Mouse (Mus musculus): ENCODE data around the gene Zscan10. TPM values are rescaled to one million over a fixed set of nuclear protein-coding genes. Genes with fewer than 3 reads are reported as not detected.

Zscan10 gene
- polyA plus RNA-seq (2016; fragmentation: Nextera tagmentation; extraction: Ambion mirVana): 0.20 and 0.67 TPM in 2 replicates

DNA sequence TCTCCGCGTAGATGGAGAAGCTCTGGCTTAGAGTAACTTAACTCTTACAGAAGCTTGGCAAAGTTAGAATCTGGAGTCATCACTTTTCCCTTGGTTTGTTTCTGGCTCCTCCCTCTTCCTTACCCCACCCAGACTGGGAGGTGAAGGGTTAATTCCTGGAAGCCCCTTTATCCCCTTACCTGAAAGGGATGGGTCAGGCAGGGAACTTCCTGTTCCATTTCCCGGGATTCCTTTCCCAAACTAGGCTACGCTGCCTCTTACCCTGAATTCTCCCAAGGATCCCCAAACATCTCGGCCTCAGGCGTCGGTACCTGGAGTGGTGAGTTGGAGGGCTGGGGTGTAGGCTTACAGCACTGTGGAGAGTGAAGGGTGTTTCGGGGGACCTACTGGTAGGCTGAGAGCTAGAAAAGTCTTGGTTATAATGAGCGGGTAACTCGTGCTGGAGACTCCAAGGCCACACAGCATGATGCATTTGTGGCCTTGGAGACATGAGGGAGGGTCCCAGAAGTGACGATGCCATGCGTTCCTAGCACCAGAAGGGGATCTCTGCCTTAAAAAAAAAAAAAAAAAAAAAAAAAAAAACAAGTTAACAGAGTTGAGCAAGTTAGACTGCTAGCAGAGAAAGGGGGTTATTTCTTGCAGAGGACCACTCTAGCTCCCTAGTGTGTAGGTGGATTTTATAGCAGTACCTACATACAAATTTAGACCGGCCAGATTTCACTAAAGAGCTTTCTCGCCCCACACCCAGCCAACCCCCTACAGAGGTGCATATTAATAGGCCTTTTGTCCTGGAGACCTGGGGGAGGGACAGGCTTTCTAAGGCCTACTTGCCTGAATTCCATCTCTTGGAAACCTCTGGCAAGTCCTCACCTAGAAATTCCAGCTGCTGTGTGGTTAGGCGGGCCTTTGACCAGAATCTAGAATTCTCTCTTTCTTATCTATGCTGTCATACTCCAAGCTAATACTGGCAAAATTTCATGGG, at the start of gene Zscan10:
Zscan10 (plus strand) TSS at position 216 of the 982 bp plus-strand sequence.
- Histone ChIP-seq H3K9ac (no peak within 1 kb of the TSS), H3K4me1 (0 out of 2 replicates have a peak, but pooled peaks cover 8% of the 10 kb centered on the region), H3K27ac (no peak within 1 kb of the TSS), H3K27me3 (no peaks in the 10 kb centered on the region), H3K36me3 (no peaks in the 10 kb centered on the region), H3K4me2 (replicated peaks) (peak within 1 kb of the TSS; percentile 67), H3K9me3 (no peaks in the 10 kb centered on the region), H3K4me3 (no peak within 1 kb of the TSS)
- 35% methylated on average over 15 of the region's 15 CpGs for WGBS
- ATAC-seq (ENCODE audit: insufficient number of reproducible peaks, insufficient read depth, low FRiP score, low TSS enrichment): no peak

- peaks cover 12% of the 10 kb centered on the region; the same call in 1 of the 2 replicates for H3K4me1 ChIP-seq
- H3K9me3 ChIP-seq: no peaks in the 10 kb centered on the region
- WGBS: under 1% methylated on average over 15 of the region's 15 CpGs
- peak overlapping the region; percentile 82; the same call in 1 of the 2 replicates for H3K27ac ChIP-seq
- H3K36me3 ChIP-seq: peaks cover 9% of the 10 kb centered on the region
- H3K4me3 ChIP-seq: peak overlapping the region; percentile 57
- peak overlapping the region; percentile 60 for H3K9ac ChIP-seq
- H3K4me2 ChIP-seq (replicated peaks): peak overlapping the region; percentile 73
- H3K27me3 ChIP-seq: no peaks in the 10 kb centered on the region
- ATAC-seq (ENCODE audit: insufficient number of reproducible peaks, insufficient read depth, low FRiP score, low TSS enrichment): no peak
Observed at GRCm38 (mm10) chr17:23550856-23551255, 49.8 kb upstream of the Zscan10 start.

DNA sequence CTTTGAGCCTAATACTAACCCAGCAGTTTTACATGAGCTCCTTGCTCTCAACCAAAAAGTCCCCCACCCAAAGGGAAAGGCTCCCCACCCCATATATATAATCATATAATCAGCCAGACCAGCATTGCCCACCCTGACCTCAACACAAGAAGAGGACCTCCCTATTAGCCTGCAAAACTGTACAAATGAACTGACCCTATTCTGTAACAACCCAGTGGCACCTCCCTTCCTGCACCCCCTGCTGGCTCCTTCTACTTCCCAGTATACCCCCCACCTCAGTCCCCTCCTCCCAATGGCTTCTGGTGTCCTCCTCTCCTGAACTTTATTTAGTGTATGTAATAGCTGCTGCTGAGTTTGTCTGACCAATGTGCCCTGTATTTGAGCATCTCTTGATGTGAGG, 49.2 kb upstream of the Zscan10 start:
- Histone ChIP-seq H3K4me3 (peak overlapping the region; percentile 57), H3K27ac (no peak overlapping the region), H3K4me1 (peaks cover 12% of the 10 kb centered on the region; the same call in 1 of the 2 replicates), H3K36me3 (peaks cover 15% of the 10 kb centered on the region), H3K9ac (peak overlapping the region; percentile 60; the same call in 1 of the 2 replicates), H3K4me2 (replicated peaks) (peak overlapping the region; percentile 73), H3K27me3 (no peaks in the 10 kb centered on the region), H3K9me3 (no peaks in the 10 kb centered on the region)
- ATAC-seq (ENCODE audit: insufficient number of reproducible peaks, insufficient read depth, low FRiP score, low TSS enrichment): no peak

- no peak overlapping the region; the same call in 1 of the 2 replicates for H3K4me3 ChIP-seq
- no peak for ATAC-seq (ENCODE audit: insufficient number of reproducible peaks, insufficient read depth, low FRiP score, low TSS enrichment)
- 73% methylated on average over 5 of the region's 5 CpGs for WGBS
Observed at GRCm38 (mm10) chr17:23551963-23552362, 48.7 kb upstream of the Zscan10 start.

GRCm38 (mm10) chr17:23552896-23553633, 47.6 kb upstream of the Zscan10 start:
- Histone ChIP-seq H3K4me3 (no peak overlapping the region), H3K9me3 (no peaks in the 10 kb centered on the region), H3K27me3 (no peaks in the 10 kb centered on the region), H3K4me2 (replicated peaks) (no peak overlapping the region), H3K9ac (no peak overlapping the region), H3K4me1 (peaks cover 12% of the 10 kb centered on the region; the same call in 1 of the 2 replicates), H3K27ac (no peak overlapping the region), H3K36me3 (peaks cover 31% of the 10 kb centered on the region)
- ATAC-seq (ENCODE audit: insufficient number of reproducible peaks, insufficient read depth, low FRiP score, low TSS enrichment): no peak
- 81% methylated on average over 8 of the region's 8 CpGs for WGBS

More at GRCm38 (mm10) chr17:23551963-23552362, 48.7 kb upstream of the Zscan10 start:
- H3K4me2 ChIP-seq (replicated peaks): no peak overlapping the region
- H3K27me3 ChIP-seq: no peaks in the 10 kb centered on the region
- H3K27ac ChIP-seq: no peak overlapping the region
- H3K36me3 ChIP-seq: peaks cover 20% of the 10 kb centered on the region
- no peak overlapping the region for H3K9ac ChIP-seq
- H3K9me3 ChIP-seq: no peaks in the 10 kb centered on the region
- peaks cover 12% of the 10 kb centered on the region; the same call in 1 of the 2 replicates for H3K4me1 ChIP-seq

DNA sequence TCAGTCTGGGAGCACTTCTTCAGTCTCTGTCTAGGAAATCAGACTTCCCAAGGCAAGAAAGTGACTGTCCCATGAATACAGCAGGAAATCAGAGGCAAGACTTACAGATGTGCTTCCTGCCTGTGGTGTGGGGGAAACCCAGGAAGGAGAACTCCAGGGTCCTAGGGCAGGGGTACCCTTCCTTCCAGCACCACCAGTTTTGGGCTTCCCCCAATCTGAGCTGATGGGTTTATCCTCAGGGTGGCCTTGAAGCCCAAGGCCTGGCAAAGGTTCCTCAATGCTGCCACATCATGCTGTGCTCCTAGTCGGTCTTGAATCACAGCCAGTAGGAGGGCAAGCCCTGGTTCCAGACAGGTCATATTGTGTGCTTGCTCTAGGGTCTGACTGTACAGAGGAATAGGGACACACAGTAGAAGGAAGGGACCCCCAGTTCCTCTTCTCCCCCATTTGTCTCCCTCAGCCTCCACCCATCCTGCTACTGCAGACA, 47.0 kb upstream of the Zscan10 start:
- peaks cover 37% of the 10 kb centered on the region for H3K36me3 ChIP-seq
- no peak overlapping the region for H3K4me2 ChIP-seq (replicated peaks)
- no peaks in the 10 kb centered on the region for H3K9me3 ChIP-seq
- peaks cover 12% of the 10 kb centered on the region; the same call in 1 of the 2 replicates for H3K4me1 ChIP-seq
- ATAC-seq (ENCODE audit: insufficient number of reproducible peaks, insufficient read depth, low FRiP score, low TSS enrichment): no peak
- 78% methylated on average over 1 of the region's 1 CpGs for WGBS
- H3K9ac ChIP-seq: no peak overlapping the region
- no peak overlapping the region for H3K4me3 ChIP-seq
- no peak overlapping the region for H3K27ac ChIP-seq
- H3K27me3 ChIP-seq: no peaks in the 10 kb centered on the region

DNA sequence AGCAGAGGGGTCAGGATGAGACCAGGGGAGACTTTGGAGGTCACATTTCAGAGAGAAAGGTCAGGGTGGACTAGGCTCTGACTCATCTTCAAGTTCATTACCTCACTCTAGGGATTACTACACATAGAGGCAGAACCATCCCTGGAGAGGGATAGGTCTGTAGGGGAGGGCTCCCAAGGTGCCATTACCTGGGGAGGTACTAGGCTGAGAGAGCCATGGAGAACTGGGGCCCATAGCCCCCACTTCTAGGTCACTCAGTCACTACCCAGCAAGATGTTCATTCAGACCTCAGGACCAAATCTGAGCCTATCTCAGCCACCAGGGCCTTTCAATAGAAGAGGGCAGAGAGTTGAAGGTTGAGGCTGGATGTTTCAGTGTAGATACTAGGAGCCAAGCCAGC, 46.3 kb upstream of the Zscan10 start:
- no peak overlapping the region for H3K4me2 ChIP-seq (replicated peaks)
- peaks cover 43% of the 10 kb centered on the region for H3K36me3 ChIP-seq
- no peaks in the 10 kb centered on the region for H3K27me3 ChIP-seq
- H3K9ac ChIP-seq: no peak overlapping the region
- H3K27ac ChIP-seq: no peak overlapping the region
- ATAC-seq (ENCODE audit: insufficient number of reproducible peaks, insufficient read depth, low FRiP score, low TSS enrichment): no peak
- no peaks in the 10 kb centered on the region for H3K9me3 ChIP-seq
- no peak overlapping the region for H3K4me3 ChIP-seq
- peaks cover 12% of the 10 kb centered on the region; the same call in 1 of the 2 replicates for H3K4me1 ChIP-seq

GRCm38 (mm10) chr17:23555243-23555916, 45.3 kb upstream of the Zscan10 start:
- H3K9ac ChIP-seq: no peak overlapping the region
- H3K4me1 ChIP-seq: peaks cover 7% of the 10 kb centered on the region; the same call in 1 of the 2 replicates
- H3K36me3 ChIP-seq: peaks cover 49% of the 10 kb centered on the region
- WGBS: 82% methylated on average over 7 of the region's 7 CpGs
- no peak for ATAC-seq (ENCODE audit: insufficient number of reproducible peaks, insufficient read depth, low FRiP score, low TSS enrichment)
- no peak overlapping the region for H3K4me3 ChIP-seq
- no peak overlapping the region for H3K27ac ChIP-seq
- no peaks in the 10 kb centered on the region for H3K9me3 ChIP-seq
- H3K4me2 ChIP-seq (replicated peaks): no peak overlapping the region
- no peaks in the 10 kb centered on the region for H3K27me3 ChIP-seq

DNA sequence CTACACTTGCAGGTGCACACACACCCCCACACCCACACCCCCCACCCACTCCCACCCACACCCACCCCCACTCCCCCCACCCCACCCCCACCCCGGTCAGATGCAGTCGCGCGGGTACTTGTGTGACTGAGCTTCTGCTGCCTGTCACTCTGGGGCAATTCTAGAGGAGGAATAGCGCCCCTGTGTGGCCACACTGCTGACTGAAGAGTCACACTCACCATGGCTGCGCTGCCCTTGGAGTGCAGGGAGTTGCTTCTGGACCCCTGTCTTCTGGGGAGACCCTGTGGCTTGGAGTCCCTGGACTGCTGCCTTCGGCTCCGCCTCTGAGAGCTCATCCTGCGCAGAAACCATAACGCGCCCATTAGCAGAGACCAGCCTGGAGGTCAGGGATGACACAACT, 40.9 kb upstream of the Zscan10 start:
- Histone ChIP-seq H3K9ac (no peak overlapping the region), H3K4me2 (replicated peaks) (no peak overlapping the region), H3K9me3 (no peaks in the 10 kb centered on the region), H3K4me1 (peaks cover 7% of the 10 kb centered on the region), H3K27ac (no peak overlapping the region), H3K27me3 (no peaks in the 10 kb centered on the region), H3K36me3 (peaks cover 56% of the 10 kb centered on the region), H3K4me3 (no peak overlapping the region)
- ATAC-seq (ENCODE audit: insufficient number of reproducible peaks, insufficient read depth, low FRiP score, low TSS enrichment): no peak
- WGBS: 56% methylated on average over 11 of the region's 11 CpGs

DNA sequence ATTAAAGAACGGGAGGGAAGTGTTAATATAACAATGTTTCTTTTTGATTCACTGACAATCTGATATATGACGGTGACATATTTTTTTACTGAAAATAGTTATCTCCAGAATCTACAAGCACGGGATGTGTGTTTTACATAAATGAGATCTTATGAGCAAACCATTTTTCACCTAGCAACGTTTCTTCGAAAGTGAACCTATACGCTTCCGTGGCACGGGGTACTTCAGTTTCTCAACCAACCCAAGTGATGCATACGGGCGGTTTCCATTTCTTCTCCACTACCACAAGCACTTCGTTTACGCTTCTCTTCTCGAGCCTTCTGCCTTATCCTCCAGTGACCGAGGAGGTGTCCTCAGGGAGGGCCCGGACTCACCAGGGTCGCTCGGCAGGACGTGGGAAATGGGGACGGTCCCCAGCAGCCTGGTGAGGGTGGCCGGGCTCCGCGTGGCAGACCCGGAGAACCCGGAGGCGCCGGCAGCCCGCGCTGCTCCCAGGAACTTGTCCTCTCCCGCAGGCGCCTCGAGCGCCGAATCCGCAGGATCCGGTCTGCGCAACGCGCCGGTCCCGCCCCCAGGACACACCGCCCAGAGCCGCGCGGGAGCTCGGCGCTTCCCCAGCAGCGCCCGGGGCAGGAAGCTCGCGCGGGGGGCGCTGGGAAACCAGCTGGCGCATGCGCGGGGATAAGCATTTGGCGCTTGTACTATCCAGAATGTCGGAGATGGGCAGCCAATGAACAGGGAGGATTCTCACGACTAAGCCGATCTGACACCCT, 36.9 kb upstream of the Zscan10 start, which contains the start of gene Zfp213:
Zfp213 (minus strand) TSS at position 644 of the 773 bp plus-strand sequence.
- Histone ChIP-seq H3K4me1 (peaks cover 13% of the 10 kb centered on the region), H3K4me2 (replicated peaks) (peak within 1 kb of the TSS; percentile 71), H3K27me3 (no peaks in the 10 kb centered on the region), H3K9ac (peak within 1 kb of the TSS; percentile 88), H3K9me3 (no peaks in the 10 kb centered on the region), H3K27ac (peak within 1 kb of the TSS; percentile 90), H3K36me3 (peaks cover 18% of the 10 kb centered on the region), H3K4me3 (peak within 1 kb of the TSS; percentile 72)
- WGBS: 2% methylated on average over 59 of the region's 59 CpGs
- peak; percentile 93 for ATAC-seq (ENCODE audit: insufficient number of reproducible peaks, insufficient read depth, low FRiP score, low TSS enrichment)

Data from embryonic facial prominence, embryonic 12.5 days (tissue).